Mouse (Mus musculus): ENCODE data around the gene Erbin. TPM values are rescaled to one million over a fixed set of nuclear protein-coding genes. Genes with fewer than 3 reads are reported as not detected.

The Erbin gene
- polyA plus RNA-seq, 1 experiment from 2014 or later: 18.9 TPM

DNA sequence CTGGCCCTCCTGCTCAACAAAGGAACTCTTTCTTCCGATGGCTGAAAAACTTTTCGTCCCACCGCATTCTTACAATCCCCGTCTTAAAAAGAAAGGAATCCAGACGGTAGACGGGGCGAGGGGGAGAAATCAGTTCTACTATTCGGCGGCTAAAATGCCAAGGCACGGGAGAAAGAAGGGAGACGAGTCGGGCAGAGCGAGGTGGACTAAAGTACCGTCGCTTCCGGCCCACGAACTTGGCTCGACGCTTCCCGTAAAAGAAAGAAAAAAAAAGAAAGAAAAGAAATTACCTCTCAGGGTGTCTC lies 406 bp downstream of the Erbin start:
- peaks cover 28% of the 10 kb centered on the region for H3K4me1 ChIP-seq (ENCODE audit: control insufficient read depth, insufficient read depth, low read length)
- peak overlapping the region; percentile 98 for H3K9ac ChIP-seq (ENCODE audit: low read length)
- H3K27ac ChIP-seq (ENCODE audit: low read depth, low read length): peak overlapping the region; percentile 100
- H3K4me2 ChIP-seq (ENCODE audit: low read length): peak overlapping the region; percentile 80
- H3K36me3 ChIP-seq (ENCODE audit: control insufficient read depth, insufficient read depth, low read length): no peaks in the 10 kb centered on the region
- H3K9me3 ChIP-seq (replicated peaks; ENCODE audit: control insufficient read depth, low read length): no peaks in the 10 kb centered on the region
- 0 out of 2 replicates have a peak, but pooled peaks cover 4% of the 10 kb centered on the region for H3K27me3 ChIP-seq (replicated peaks; ENCODE audit: control insufficient read depth, insufficient read depth, low read length)
- H3K4me3 ChIP-seq (ENCODE audit: low read depth, low read length): peak overlapping the region; percentile 90
- peak; percentile 47 for DNase-seq (ENCODE audit: low spot score)
- WGBS: under 1% methylated on average over 17 of the region's 20 CpGs
- ATAC-seq: no peak

- peak overlapping the region; percentile 98 for H3K9ac ChIP-seq (ENCODE audit: low read length)
- H3K4me3 ChIP-seq (ENCODE audit: low read depth, low read length): peak overlapping the region; percentile 90
- H3K9me3 ChIP-seq (replicated peaks; ENCODE audit: control insufficient read depth, low read length): no peaks in the 10 kb centered on the region
- ATAC-seq (no peak), DNase-seq (ENCODE audit: low spot score) (peak; percentile 49)
- H3K4me1 ChIP-seq (ENCODE audit: control insufficient read depth, insufficient read depth, low read length): peaks cover 28% of the 10 kb centered on the region
- H3K27me3 ChIP-seq (replicated peaks; ENCODE audit: control insufficient read depth, insufficient read depth, low read length): 0 out of 2 replicates have a peak, but pooled peaks cover 4% of the 10 kb centered on the region
- H3K4me2 ChIP-seq (ENCODE audit: low read length): peak overlapping the region; percentile 80
- H3K27ac ChIP-seq (ENCODE audit: low read depth, low read length): peak overlapping the region; percentile 100
- H3K36me3 ChIP-seq (ENCODE audit: control insufficient read depth, insufficient read depth, low read length): no peaks in the 10 kb centered on the region
- WGBS: under 1% methylated on average over 32 of the region's 32 CpGs
These were observed 919 bp downstream of the Erbin start for GRCm38 (mm10) chr13:103919234-103919955.

DNA sequence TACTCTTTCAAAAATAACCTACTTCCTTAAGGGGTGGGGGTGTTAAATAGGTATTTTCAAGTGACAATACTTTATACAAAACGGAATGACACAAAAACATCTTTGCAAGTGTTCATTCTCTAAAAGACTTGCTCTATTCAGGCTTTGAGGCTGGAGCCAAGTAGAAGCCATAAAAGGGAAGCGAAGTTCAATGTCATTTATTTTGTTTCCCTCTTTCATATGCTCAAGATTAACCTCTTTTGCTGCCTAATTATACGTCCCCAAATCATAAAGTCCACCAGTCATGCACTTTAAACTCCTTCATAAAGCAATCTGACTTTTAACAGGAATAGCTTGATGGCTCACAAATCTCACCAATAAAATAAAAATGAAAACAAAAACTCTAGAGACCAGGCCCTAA lies 1.9 kb downstream of the Erbin start:
- peak overlapping the region; percentile 80 for H3K4me2 ChIP-seq (ENCODE audit: low read length)
- H3K27me3 ChIP-seq (replicated peaks; ENCODE audit: control insufficient read depth, insufficient read depth, low read length): 0 out of 2 replicates have a peak, but pooled peaks cover 4% of the 10 kb centered on the region
- H3K36me3 ChIP-seq (ENCODE audit: control insufficient read depth, insufficient read depth, low read length): no peaks in the 10 kb centered on the region
- peak overlapping the region; percentile 98 for H3K9ac ChIP-seq (ENCODE audit: low read length)
- H3K4me1 ChIP-seq (ENCODE audit: control insufficient read depth, insufficient read depth, low read length): peaks cover 28% of the 10 kb centered on the region
- H3K4me3 ChIP-seq (ENCODE audit: low read depth, low read length): peak overlapping the region; percentile 90
- no peak overlapping the region for H3K27ac ChIP-seq (ENCODE audit: low read depth, low read length)
- no peaks in the 10 kb centered on the region for H3K9me3 ChIP-seq (replicated peaks; ENCODE audit: control insufficient read depth, low read length)
- ATAC-seq (no peak), DNase-seq (ENCODE audit: low spot score) (no peak)
- WGBS: 5% methylated on average over 3 of the region's 3 CpGs

DNA sequence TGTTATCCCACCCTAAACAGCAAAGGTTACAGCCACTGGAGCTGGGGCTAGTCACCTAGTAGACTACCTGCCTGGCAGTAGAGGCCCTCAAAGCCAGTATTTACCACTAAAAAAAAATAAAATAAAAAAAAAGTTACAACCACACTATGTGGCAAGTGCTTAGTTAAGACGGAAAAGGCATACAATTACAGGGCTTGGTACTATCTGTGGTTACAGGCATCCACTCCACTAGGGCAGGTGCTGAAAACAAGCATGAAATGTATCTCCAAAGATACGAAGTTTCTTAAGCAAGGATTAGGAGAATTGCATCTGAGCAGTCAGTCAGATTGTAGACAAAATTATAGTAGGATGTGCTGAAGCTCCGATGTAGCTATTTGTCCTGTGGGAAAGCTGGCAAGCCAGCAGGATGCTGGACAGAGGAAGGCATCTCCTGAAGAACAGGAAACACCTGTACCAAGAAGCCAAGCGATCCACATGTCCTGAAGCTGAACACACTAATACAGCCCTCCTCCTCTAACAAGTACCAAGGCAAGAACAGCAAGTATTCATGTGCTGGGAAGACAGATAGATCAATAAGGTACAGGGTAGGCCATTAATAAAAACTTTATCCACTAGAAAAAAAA lies 6.1 kb downstream of the Erbin start:
- 91% methylated on average over 4 of the region's 4 CpGs for WGBS

GRCm38 (mm10) chr13:103912351-103912750 lies 8.0 kb downstream of the Erbin start:
- Histone ChIP-seq H3K9ac (ENCODE audit: low read length) (no peak overlapping the region), H3K4me1 (ENCODE audit: control insufficient read depth, insufficient read depth, low read length) (peaks cover 9% of the 10 kb centered on the region), H3K9me3 (replicated peaks; ENCODE audit: control insufficient read depth, low read length) (no peaks in the 10 kb centered on the region), H3K4me2 (ENCODE audit: low read length) (no peak overlapping the region), H3K27ac (ENCODE audit: low read depth, low read length) (no peak overlapping the region), H3K27me3 (replicated peaks; ENCODE audit: control insufficient read depth, insufficient read depth, low read length) (no peaks in the 10 kb centered on the region), H3K36me3 (ENCODE audit: control insufficient read depth, insufficient read depth, low read length) (no peaks in the 10 kb centered on the region), H3K4me3 (ENCODE audit: low read depth, low read length) (no peak overlapping the region)
- DNase-seq (ENCODE audit: low spot score) (no peak), ATAC-seq (no peak)
- WGBS: 82% methylated on average over 3 of the region's 3 CpGs

More for the DNA sequence above, 6.1 kb downstream of the Erbin start:
- Histone ChIP-seq H3K9ac (ENCODE audit: low read length) (no peak overlapping the region), H3K9me3 (replicated peaks; ENCODE audit: control insufficient read depth, low read length) (no peaks in the 10 kb centered on the region), H3K36me3 (ENCODE audit: control insufficient read depth, insufficient read depth, low read length) (no peaks in the 10 kb centered on the region), H3K4me3 (ENCODE audit: low read depth, low read length) (no peak overlapping the region), H3K27ac (ENCODE audit: low read depth, low read length) (no peak overlapping the region), H3K4me2 (ENCODE audit: low read length) (no peak overlapping the region), H3K27me3 (replicated peaks; ENCODE audit: control insufficient read depth, insufficient read depth, low read length) (no peaks in the 10 kb centered on the region), H3K4me1 (ENCODE audit: control insufficient read depth, insufficient read depth, low read length) (peaks cover 18% of the 10 kb centered on the region)
- ATAC-seq (no peak), DNase-seq (ENCODE audit: low spot score) (no peak)

GRCm38 (mm10) chr13:103910598-103910997 lies 9.7 kb downstream of the Erbin start:
- Histone ChIP-seq H3K27ac (ENCODE audit: low read depth, low read length) (no peak overlapping the region), H3K4me1 (ENCODE audit: control insufficient read depth, insufficient read depth, low read length) (no peaks in the 10 kb centered on the region), H3K36me3 (ENCODE audit: control insufficient read depth, insufficient read depth, low read length) (no peaks in the 10 kb centered on the region), H3K9me3 (replicated peaks; ENCODE audit: control insufficient read depth, low read length) (no peaks in the 10 kb centered on the region), H3K9ac (ENCODE audit: low read length) (no peak overlapping the region), H3K4me2 (ENCODE audit: low read length) (no peak overlapping the region), H3K27me3 (replicated peaks; ENCODE audit: control insufficient read depth, insufficient read depth, low read length) (no peaks in the 10 kb centered on the region), H3K4me3 (ENCODE audit: low read depth, low read length) (no peak overlapping the region)
- ATAC-seq (no peak), DNase-seq (ENCODE audit: low spot score) (no peak)
- WGBS: 92% methylated on average over 1 of the region's 1 CpGs

DNA sequence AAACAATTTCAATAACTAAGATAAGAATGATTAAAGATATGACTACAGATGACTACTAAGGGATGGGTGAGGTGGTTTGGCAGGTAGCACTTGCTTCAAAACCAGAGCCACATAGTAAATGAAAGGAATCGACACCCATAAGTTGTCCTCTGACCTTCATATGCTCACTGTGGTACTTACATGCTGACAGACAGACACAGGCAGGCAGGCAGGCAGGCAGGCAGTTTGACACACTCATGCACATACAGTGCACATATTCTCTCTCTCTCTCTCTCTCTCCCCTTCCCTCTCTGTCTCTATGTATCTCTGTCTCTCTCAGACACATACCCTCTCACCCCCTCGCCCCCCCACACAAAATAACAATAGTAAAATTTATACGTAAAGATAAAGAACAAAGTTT lies 10.4 kb downstream of the Erbin start:
- Histone ChIP-seq H3K9ac (ENCODE audit: low read length) (no peak overlapping the region), H3K4me1 (ENCODE audit: control insufficient read depth, insufficient read depth, low read length) (no peaks in the 10 kb centered on the region), H3K27ac (ENCODE audit: low read depth, low read length) (no peak overlapping the region), H3K36me3 (ENCODE audit: control insufficient read depth, insufficient read depth, low read length) (no peaks in the 10 kb centered on the region), H3K9me3 (replicated peaks; ENCODE audit: control insufficient read depth, low read length) (no peaks in the 10 kb centered on the region), H3K4me3 (ENCODE audit: low read depth, low read length) (no peak overlapping the region), H3K27me3 (replicated peaks; ENCODE audit: control insufficient read depth, insufficient read depth, low read length) (no peaks in the 10 kb centered on the region), H3K4me2 (ENCODE audit: low read length) (no peak overlapping the region)
- DNase-seq (ENCODE audit: low spot score): no peak
- WGBS: 90% methylated on average over 3 of the region's 3 CpGs
- no peak for ATAC-seq

- Histone ChIP-seq H3K4me3 (ENCODE audit: low read depth, low read length) (no peak overlapping the region), H3K4me2 (ENCODE audit: low read length) (no peak overlapping the region), H3K36me3 (ENCODE audit: control insufficient read depth, insufficient read depth, low read length) (no peaks in the 10 kb centered on the region), H3K27me3 (replicated peaks; ENCODE audit: control insufficient read depth, insufficient read depth, low read length) (no peaks in the 10 kb centered on the region), H3K9ac (ENCODE audit: low read length) (no peak overlapping the region), H3K4me1 (ENCODE audit: control insufficient read depth, insufficient read depth, low read length) (no peaks in the 10 kb centered on the region), H3K27ac (ENCODE audit: low read depth, low read length) (no peak overlapping the region), H3K9me3 (replicated peaks; ENCODE audit: control insufficient read depth, low read length) (peaks cover 3% of the 10 kb centered on the region; the same call in 1 of the 2 replicates)
- ATAC-seq (no peak), DNase-seq (ENCODE audit: low spot score) (no peak)
- 97% methylated on average over 1 of the region's 1 CpGs for WGBS
These were observed 20.3 kb downstream of the Erbin start for GRCm38 (mm10) chr13:103900015-103900414.

DNA sequence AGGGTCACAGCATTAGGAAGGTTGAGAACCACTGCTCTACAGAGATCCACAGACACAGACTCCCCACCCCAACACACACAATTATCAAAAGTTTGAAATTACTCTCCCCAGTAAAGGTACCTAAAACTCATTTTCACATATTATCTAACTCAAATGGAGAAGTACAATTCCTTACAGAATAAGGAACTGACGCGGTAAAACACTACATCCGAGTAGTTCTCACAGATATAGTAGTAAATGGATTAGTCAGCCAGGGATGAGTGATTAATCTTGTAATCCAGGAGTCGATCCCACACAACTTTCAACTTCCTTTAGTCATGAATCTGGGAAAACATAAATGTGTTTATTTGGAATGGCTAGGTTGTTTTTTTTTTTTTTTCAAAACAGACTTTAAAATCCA lies 22.7 kb downstream of the Erbin start:
- Histone ChIP-seq H3K27ac (ENCODE audit: low read depth, low read length) (no peak overlapping the region), H3K9ac (ENCODE audit: low read length) (no peak overlapping the region), H3K27me3 (replicated peaks; ENCODE audit: control insufficient read depth, insufficient read depth, low read length) (no peaks in the 10 kb centered on the region), H3K9me3 (replicated peaks; ENCODE audit: control insufficient read depth, low read length) (peaks cover 3% of the 10 kb centered on the region; the same call in 1 of the 2 replicates), H3K36me3 (ENCODE audit: control insufficient read depth, insufficient read depth, low read length) (no peaks in the 10 kb centered on the region), H3K4me1 (ENCODE audit: control insufficient read depth, insufficient read depth, low read length) (no peaks in the 10 kb centered on the region), H3K4me3 (ENCODE audit: low read depth, low read length) (no peak overlapping the region), H3K4me2 (ENCODE audit: low read length) (no peak overlapping the region)
- ATAC-seq (no peak), DNase-seq (ENCODE audit: low spot score) (no peak)
- 98% methylated on average over 4 of the region's 4 CpGs for WGBS

All from forebrain, embryonic 14.5 days (tissue).